Mouse (Mus musculus) liver, embryonic 14.5 days (tissue): Measurements from ENCODE around the gene Syce1.

Experiments used
- CTCF ChIP-seq: IDR thresholded peaks from 2 replicates; pipeline ENCODE4 v1.5.1; 2016; ENCODE audit warnings: antibody characterized with exemption, low read depth, control low read depth
- EP300 ChIP-seq: IDR thresholded peaks from 2 replicates; pipeline ENCODE4 v1.6.1; 2016; ENCODE audit warnings: antibody characterized with exemption, low read depth

DNA sequence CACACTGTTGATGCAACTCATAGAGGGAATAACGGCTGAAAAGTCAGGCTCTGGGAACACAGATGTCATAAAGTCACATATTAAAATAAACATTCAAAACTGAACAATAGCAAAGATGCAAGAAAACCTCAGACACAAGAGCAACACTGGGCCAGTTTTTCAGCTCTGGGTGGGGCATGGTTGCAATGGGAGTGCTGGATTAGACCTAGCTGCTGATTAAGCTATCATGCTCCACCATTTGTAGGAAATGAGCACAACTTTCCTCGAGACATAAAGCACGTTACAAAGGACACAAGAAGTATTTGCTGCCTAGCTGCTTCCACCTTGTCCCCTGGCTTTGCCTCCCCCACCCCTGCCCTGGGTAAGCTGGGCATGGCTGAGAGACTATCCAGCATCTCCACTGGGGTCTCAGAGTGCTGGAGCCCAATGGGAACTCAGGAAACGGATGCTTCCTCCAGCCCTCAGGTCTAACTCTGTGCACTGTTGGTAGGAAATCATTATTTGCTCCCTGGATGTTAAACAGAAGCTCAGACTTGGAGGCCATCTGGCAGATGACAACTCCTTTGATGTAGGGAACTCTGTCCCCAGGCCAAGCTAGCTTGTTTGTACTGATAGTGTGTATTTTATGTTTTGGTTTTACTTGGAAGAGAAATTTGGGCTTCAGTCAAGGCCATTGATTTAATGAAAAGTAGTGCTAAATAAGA is 31.3 kb downstream of the Syce1 start:
- no peak for TF ChIP-seq CTCF
- TF ChIP-seq EP300 = no peak
